Mouse (Mus musculus) lung, embryonic 14.5 days (tissue): ENCODE measurements around the gene Pim2. TPM values are rescaled to one million over a fixed set of nuclear protein-coding genes. Genes with fewer than 3 reads are reported as not detected.
"Not testable (repeated sequence)": the region's sequence is repeated elsewhere in the genome, so short reads cannot be mapped to it uniquely, and the experiment has no call there.

ENCODE experiments used
- ATAC-seq: fragments of 200-750 bp; cut with Nextera tagmentation; 2 replicates; pipeline ENCODE4 v1.8.0; 2017; ENCODE audit warnings: mild to moderate bottlenecking, moderate TSS enrichment, moderate library complexity; ENCODE audit not compliant: insufficient read depth
- DNase-seq: peaks from one replicate; pipeline ENCODE4 v3.0.0-alpha.2; 2015
- H3K27ac ChIP-seq: fragments of 300-500 bp; sonication (generic); 2 replicates; pipeline ENCODE4 v1.5.1; 2014; ENCODE audit warnings: low read depth, mild to moderate bottlenecking, moderate library complexity
- H3K27me3 ChIP-seq: fragments of 300-500 bp; sonication (generic); 2 replicates; pipeline ENCODE4 v1.6.1; 2014; ENCODE audit warnings: low read length, control low read depth; ENCODE audit not compliant: insufficient read depth
- H3K36me3 ChIP-seq: fragments of 300-500 bp; sonication (generic); 2 replicates; pipeline ENCODE4 v1.6.1; 2014; ENCODE audit warnings: control low read depth; ENCODE audit not compliant: insufficient read depth
- H3K4me1 ChIP-seq: fragments of 300-500 bp; sonication (generic); 2 replicates; pipeline ENCODE4 v1.6.1; 2014; ENCODE audit warnings: antibody characterized with exemption, control low read depth; ENCODE audit not compliant: insufficient read depth
- H3K4me2 ChIP-seq: fragments of 300-500 bp; sonication (generic); 2 replicates; pipeline ENCODE4 v1.6.1; 2014; ENCODE audit warnings: mild to moderate bottlenecking
- H3K4me3 ChIP-seq: fragments of 300-500 bp; sonication (generic); 2 replicates; pipeline ENCODE4 v1.5.1; 2014; ENCODE audit warnings: low read depth, low read length
- H3K9ac ChIP-seq: fragments of 300-500 bp; sonication (generic); 2 replicates; pipeline ENCODE4 v1.6.1; 2014
- H3K9me3 ChIP-seq: fragments of 300-500 bp; sonication (generic); 2 replicates; pipeline ENCODE4 v1.6.1; 2016; ENCODE audit warnings: low read depth, low read length, control low read depth
- CTCF ChIP-seq: IDR thresholded peaks from 2 replicates; pipeline ENCODE4 v1.5.1; 2016; ENCODE audit warnings: antibody characterized with exemption, low read depth
- WGBS: fragments of 180-500 bp; shearing (Covaris S2); extraction: QIAGEN DNeasy Blood & Tissue Kit; methylation state at CpG from one replicate; pipeline ENCODE4 v1.1.7; 2014; 5-methylcytosine and 5-hydroxymethylcytosine counted together
- polyA plus RNA-seq: library from polyadenylated mRNA; unstranded; fragments of >200 nt; fragmentation: Nextera tagmentation; extraction: Ambion mirVana; gene quantifications from 2 replicates; pipeline ENCODE4 v1.2.1, GENCODE M21; 2014

Pim2 gene
- polyA plus RNA-seq, 1 experiment from 2014 or later = 6.9 TPM

DNA sequence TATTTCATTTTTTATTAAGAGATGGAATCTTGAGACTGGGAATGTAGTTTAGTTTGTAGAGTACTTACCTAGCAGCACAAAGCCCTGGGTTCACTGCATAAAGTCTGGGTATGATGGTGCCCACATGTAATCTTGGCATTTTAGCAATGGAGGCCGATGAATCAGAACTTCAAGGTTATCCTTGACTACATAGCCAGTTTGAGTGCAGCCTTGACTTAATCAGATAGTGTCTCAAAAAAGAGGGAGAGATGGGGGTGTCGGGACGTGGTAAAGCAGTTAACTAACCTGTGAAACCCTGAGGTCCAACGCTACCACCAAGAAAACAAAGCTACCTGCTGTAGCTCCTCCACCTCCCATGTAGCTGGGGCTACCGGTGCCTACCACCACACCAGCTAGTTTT lies 26.4 kb downstream of the Pim2 start:
- no peak overlapping the region for H3K27ac ChIP-seq
- no peaks in the 10 kb centered on the region for H3K27me3 ChIP-seq
- H3K36me3 ChIP-seq = 0 out of 2 replicates have a peak, but pooled peaks cover 7% of the 10 kb centered on the region
- no peak overlapping the region for H3K4me2 ChIP-seq
- H3K9ac ChIP-seq = no peak overlapping the region
- WGBS = 93% methylated on average over 5 of the region's 5 CpGs
- no peak for TF ChIP-seq CTCF
- ATAC-seq (no peak), DNase-seq (no peak)
- H3K9me3 ChIP-seq = no peaks in the 10 kb centered on the region
- H3K4me1 ChIP-seq = no peaks in the 10 kb centered on the region
- H3K4me3 ChIP-seq = no peak overlapping the region

DNA sequence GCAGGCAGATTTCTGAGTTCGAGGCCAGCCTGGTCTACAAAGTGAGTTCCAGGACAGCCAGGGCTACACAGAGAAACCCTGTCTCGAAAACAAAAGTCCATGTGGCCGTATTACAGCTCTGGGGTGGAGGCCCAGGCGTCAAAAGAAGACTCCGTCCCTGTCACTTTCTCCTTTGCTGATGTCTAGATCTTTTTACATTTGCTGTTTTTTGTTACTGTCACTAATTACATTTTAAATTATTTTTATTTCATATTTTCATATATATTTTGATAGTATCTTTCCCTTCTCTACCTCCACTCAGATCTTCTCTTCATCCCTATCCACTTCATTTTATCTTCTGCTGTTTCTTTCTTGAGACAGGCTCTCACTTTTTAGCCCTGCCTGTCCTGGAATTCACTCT lies 29.7 kb downstream of the Pim2 start, which contains the start of gene Gm10491:
Gm10491 (minus strand) TSS at position 101 of the 400 bp plus-strand sequence.
- WGBS = 85% methylated on average over 5 of the region's 5 CpGs
- ATAC-seq = no peak

DNA sequence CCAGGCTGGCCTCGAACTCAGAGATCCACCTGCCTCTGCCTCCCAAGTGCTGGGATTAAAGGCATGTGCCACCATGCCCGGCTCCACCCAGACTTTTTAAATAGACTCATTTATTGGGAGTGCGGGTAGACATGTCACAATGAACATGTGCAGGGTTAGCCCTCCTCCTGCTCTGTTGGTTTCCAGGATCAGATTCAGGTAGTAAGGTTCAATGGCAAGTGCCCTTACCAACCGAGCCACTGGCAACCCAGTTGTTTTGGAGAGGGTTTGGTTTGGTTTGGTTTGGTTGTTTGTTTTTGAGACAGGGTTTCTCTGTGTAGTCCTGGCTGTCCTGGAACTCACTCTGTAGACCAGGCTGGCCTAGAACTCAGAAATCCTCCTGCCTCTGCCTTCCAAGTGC lies 31.2 kb downstream of the Pim2 start, which contains the start of gene Gm10490:
Gm10490 (plus strand) TSS at position 301 of the 400 bp plus-strand sequence.
- H3K36me3 ChIP-seq, H3K4me1 ChIP-seq, H3K4me3 ChIP-seq, ATAC-seq, H3K9me3 ChIP-seq, DNase-seq, H3K27me3 ChIP-seq, H3K4me2 ChIP-seq, H3K9ac ChIP-seq, H3K27ac ChIP-seq: not testable (repeated sequence)
- 88% methylated on average over 4 of the region's 4 CpGs for WGBS

More for the DNA sequence above, 29.7 kb downstream of the Pim2 start, which contains the start of gene Gm10491:
- no peaks in the 10 kb centered on the region for H3K9me3 ChIP-seq
- no peak within 1 kb of the TSS for H3K4me3 ChIP-seq
- no peak for TF ChIP-seq CTCF
- H3K4me2 ChIP-seq = no peak within 1 kb of the TSS
- H3K9ac ChIP-seq = no peak within 1 kb of the TSS
- H3K27ac ChIP-seq = no peak within 1 kb of the TSS
- no peak for DNase-seq
- H3K27me3 ChIP-seq = no peaks in the 10 kb centered on the region
- 0 out of 2 replicates have a peak, but pooled peaks cover 7% of the 10 kb centered on the region for H3K36me3 ChIP-seq
- H3K4me1 ChIP-seq = no peaks in the 10 kb centered on the region

DNA sequence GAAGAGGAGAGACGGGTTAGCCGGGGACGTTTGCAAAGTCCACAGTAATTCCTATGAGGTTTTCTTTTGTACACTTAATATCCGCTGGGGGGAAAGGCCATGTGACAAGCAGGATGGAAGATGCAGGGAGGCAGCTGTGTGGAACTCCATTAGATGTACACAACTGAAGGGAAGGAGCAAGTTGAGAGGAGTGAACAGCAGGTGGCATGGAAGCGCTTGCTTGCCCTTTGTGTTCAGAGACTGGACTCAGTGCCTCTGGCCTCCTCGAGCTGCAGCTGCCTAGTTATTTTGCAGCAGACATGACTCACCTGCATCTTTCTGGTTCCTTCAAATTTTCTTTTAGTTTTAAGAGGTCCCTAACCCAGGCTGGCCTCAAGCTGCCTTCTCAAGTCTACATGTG lies 32.4 kb downstream of the Pim2 start:
- no peaks in the 10 kb centered on the region for H3K36me3 ChIP-seq
- 59% methylated on average over 6 of the region's 6 CpGs for WGBS
- H3K4me1 ChIP-seq = no peaks in the 10 kb centered on the region
- H3K4me3 ChIP-seq = no peak overlapping the region
- no peak overlapping the region for H3K4me2 ChIP-seq
- H3K9me3 ChIP-seq = no peaks in the 10 kb centered on the region
- H3K9ac ChIP-seq = no peak overlapping the region
- no peak for ATAC-seq
- H3K27ac ChIP-seq = no peak overlapping the region
- TF ChIP-seq CTCF = peak; percentile 4; the same call in 1 of the 2 replicates
- DNase-seq = no peak
- no peaks in the 10 kb centered on the region for H3K27me3 ChIP-seq

DNA sequence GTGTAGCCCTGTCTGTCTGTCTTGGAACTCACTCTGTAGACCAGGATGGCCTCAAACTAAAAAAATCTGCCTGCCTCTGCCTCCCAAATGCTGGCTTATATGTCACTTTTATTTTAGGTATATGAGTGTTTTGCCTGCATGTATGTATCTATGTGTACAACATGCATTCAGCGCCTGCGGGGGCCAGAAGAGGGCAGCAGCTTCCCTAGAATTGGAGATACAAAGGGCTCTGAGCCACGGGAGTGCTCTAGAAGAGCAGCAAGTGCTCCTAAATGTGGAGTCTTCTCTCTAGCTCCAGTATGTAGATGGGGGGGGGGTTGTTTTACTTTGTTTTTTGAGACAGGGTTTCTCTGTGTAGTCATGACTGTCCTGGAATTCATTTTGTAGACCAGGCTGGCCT lies 37.6 kb downstream of the Pim2 start:
- ATAC-seq, H3K9ac ChIP-seq, H3K27ac ChIP-seq, H3K36me3 ChIP-seq, H3K4me2 ChIP-seq, H3K4me3 ChIP-seq, H3K4me1 ChIP-seq, H3K9me3 ChIP-seq: not testable (repeated sequence)
- peak; percentile 8 for DNase-seq
- WGBS = 15% methylated on average over 3 of the region's 3 CpGs
- H3K27me3 ChIP-seq = peaks cover 11% of the 10 kb centered on the region

DNA sequence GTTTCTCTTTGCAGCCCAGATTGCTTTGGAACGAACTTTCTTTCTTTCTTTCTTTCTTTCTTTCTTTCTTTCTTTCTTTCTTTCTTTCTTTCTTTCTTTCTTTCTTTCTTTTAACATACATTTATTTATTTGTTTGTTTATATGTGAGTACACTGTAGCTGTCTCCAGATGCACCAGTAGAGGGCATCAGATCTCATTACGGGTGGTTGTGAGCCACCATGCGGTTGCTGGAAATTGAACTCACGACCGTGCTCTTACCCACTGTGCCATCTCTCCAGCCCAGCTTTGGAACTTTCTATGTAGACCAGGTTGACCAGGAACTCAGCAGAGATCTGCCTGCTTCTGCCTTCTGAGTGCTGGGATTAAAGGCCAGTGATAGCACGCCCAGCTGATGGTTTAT lies 39.9 kb downstream of the Pim2 start:
- H3K9ac ChIP-seq, H3K27ac ChIP-seq, ATAC-seq, H3K4me3 ChIP-seq, H3K36me3 ChIP-seq, DNase-seq, H3K9me3 ChIP-seq, H3K4me2 ChIP-seq, H3K4me1 ChIP-seq: not testable (repeated sequence)
- peaks cover 32% of the 10 kb centered on the region for H3K27me3 ChIP-seq
- 68% methylated on average over 6 of the region's 6 CpGs for whole genome bisulfite sequencing

DNA sequence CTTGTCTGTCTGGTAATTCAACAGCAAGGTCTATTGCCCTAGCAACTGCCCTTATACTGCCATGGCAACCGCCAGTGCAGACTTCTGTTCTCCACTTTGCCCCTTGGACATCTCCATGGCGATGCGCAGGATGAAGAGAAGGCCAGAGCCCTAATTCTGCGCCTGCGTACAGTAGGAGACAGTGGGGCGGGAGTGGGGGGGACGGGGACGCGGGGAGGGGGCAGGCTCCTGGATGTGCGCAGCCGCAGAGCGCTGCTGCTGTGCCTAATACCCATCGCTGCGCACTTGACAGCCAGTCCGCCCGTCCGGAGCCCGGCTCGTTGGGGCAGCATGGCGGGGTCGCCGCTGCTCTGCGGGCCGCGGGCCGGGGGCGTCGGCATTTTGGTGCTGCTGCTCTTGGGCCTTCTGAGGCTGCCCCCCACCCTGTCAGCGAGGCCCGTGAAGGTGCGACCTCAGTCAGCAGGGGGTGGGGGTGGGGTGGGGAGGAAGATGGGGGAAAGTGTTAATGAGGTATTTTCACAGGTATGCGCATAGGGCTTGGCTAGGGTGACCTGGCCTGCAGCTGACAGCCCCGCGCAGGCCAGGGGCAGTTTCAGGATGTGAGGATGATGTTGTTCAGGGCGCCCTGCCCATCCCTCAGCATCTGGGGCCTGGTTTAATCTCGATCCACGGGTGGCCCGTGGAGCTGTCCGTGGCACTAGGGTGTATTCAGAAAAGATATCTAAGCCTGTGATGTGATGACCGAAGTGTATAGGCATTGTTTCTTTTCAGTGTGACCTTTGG lies 41.7 kb downstream of the Pim2 start, which contains the start of gene Pcsk1n:
Pcsk1n (plus strand) TSS at position 222 of the 783 bp plus-strand sequence.
- no peak for TF ChIP-seq CTCF
- peaks cover 49% of the 10 kb centered on the region for H3K27me3 ChIP-seq
- peak within 1 kb of the TSS; percentile 15 for H3K4me3 ChIP-seq
- no peak within 1 kb of the TSS for H3K9ac ChIP-seq
- no peak within 1 kb of the TSS for H3K27ac ChIP-seq
- H3K9me3 ChIP-seq = no peaks in the 10 kb centered on the region
- no peaks in the 10 kb centered on the region for H3K4me1 ChIP-seq
- ATAC-seq (peak; percentile 35; the same call in 1 of the 2 replicates), DNase-seq (peak; percentile 4)
- 8% methylated on average over 30 of the region's 40 CpGs for WGBS
- H3K36me3 ChIP-seq = no peaks in the 10 kb centered on the region
- H3K4me2 ChIP-seq = peak within 1 kb of the TSS; percentile 45
